Mouse (Mus musculus) MEL (cell line): ENCODE measurements around the gene Rassf9. TPM values are rescaled to one million over a fixed set of nuclear protein-coding genes. Genes with fewer than 3 reads are reported as not detected.

Experiments
- DNase-seq: peaks from one replicate; pipeline ENCODE4 v3.0.0; 2011; ENCODE audit warnings: low read depth, low spot score
- H3K27ac ChIP-seq: 2 replicates; pipeline ENCODE4 v1.5.1; 2012; ENCODE audit warnings: low read depth, mild to moderate bottlenecking, control low read depth, low read length, moderate library complexity; ENCODE audit not compliant: control insufficient read depth
- H3K27me3 ChIP-seq, 2 experiments: fragments of 150-350 bp in 1 of 2; sonication (generic) in 1 of 2; 2 replicates each; pipeline ENCODE4 v1.6.1; 2012; ENCODE audit warnings: low read length in 2 of 2, mild to moderate bottlenecking in 2 of 2, improper control_type of control experiment in 1 of 2, moderate library complexity in 1 of 2; ENCODE audit not compliant: insufficient read depth in 2 of 2, control insufficient read depth in 1 of 2
- H3K36me3 ChIP-seq, 2 experiments: 2 replicates each; pipeline ENCODE4 v1.6.1; 2012 to 2014; ENCODE audit warnings: low read length in 2 of 2, improper control_type of control experiment in 1 of 2, inconsistent platforms in 1 of 2, mild to moderate bottlenecking in 1 of 2; ENCODE audit not compliant: insufficient read depth in 2 of 2, control insufficient read depth in 1 of 2
- H3K4me1 ChIP-seq, 2 experiments: fragments of 150-350 bp in 1 of 2; sonication (generic) in 1 of 2; 2 replicates each; pipeline ENCODE4 v1.6.1; 2012; ENCODE audit warnings: low read length in 2 of 2, improper control_type of control experiment in 1 of 2, mild to moderate bottlenecking in 1 of 2; ENCODE audit not compliant: insufficient read depth in 2 of 2, control insufficient read depth in 1 of 2
- H3K4me3 ChIP-seq, 2 experiments: fragments of 150-350 bp in 1 of 2; sonication (generic) in 1 of 2; 2 replicates each; pipeline ENCODE4 v1.5.1; 2012; ENCODE audit warnings: low read depth in 2 of 2, low read length in 2 of 2, mild to moderate bottlenecking in 2 of 2, moderate library complexity in 2 of 2, control low read depth in 1 of 2, improper control_type of control experiment in 1 of 2; ENCODE audit not compliant: control insufficient read depth in 1 of 2, insufficient read depth in 1 of 2
- H3K79me2 ChIP-seq: 2 replicates; pipeline ENCODE4 v1.6.1; 2012; ENCODE audit warnings: mild to moderate bottlenecking, low read length, moderate library complexity; ENCODE audit not compliant: control insufficient read depth, poor library complexity, insufficient read depth
- H3K9ac ChIP-seq: 2 replicates; pipeline ENCODE4 v1.6.1; 2012; ENCODE audit warnings: low read depth, mild to moderate bottlenecking, control low read depth, low read length, moderate library complexity; ENCODE audit not compliant: control insufficient read depth, poor library complexity, severe bottlenecking
- H3K9me3 ChIP-seq: fragments of 150-350 bp; sonication (generic); replicated peaks from 2 replicates; pipeline ENCODE4 v1.6.1; 2012; ENCODE audit warnings: mild to moderate bottlenecking, low read length, improper control_type of control experiment, moderate library complexity; ENCODE audit not compliant: insufficient read depth
- BHLHE40 ChIP-seq: IDR thresholded peaks from 2 replicates; pipeline ENCODE4 v1.6.1; 2012; ENCODE audit warnings: low read depth, mild to moderate bottlenecking, inconsistent platforms, low read length, improper control_type of control experiment, borderline replicate concordance
- CHD2 ChIP-seq: IDR thresholded peaks from 2 replicates; pipeline ENCODE4 v1.6.1; 2011; ENCODE audit warnings: low read length, improper control_type of control experiment
- CTCF ChIP-seq, 3 experiments: IDR thresholded peaks in 2 of 3; conservative IDR thresholded peaks in 1 of 3; 2 replicates each; pipeline ENCODE4 v1.5.1; 2011 to 2012; ENCODE audit warnings: low read length in 3 of 3, low read depth in 2 of 3, mild to moderate bottlenecking in 2 of 3, improper control_type of control experiment in 1 of 3, inconsistent platforms in 1 of 3, mixed read lengths in 1 of 3, moderate library complexity in 1 of 3; ENCODE audit not compliant: control insufficient read depth in 1 of 3, insufficient read depth in 1 of 3, poor library complexity in 1 of 3, severe bottlenecking in 1 of 3
- ELF1 ChIP-seq: IDR thresholded peaks from 2 replicates; pipeline ENCODE4 v1.6.1; 2014; ENCODE audit warnings: low read depth, mild to moderate bottlenecking, inconsistent platforms, low read length, improper control_type of control experiment, moderate library complexity
- EP300 ChIP-seq, 2 experiments: IDR thresholded peaks; 2 replicates each; pipeline ENCODE4 v1.6.1; 2011; ENCODE audit warnings: improper control_type of control experiment in 2 of 2, low read length in 2 of 2, low read depth in 1 of 2, mild to moderate bottlenecking in 1 of 2
- GABPA ChIP-seq: IDR thresholded peaks from 2 replicates; pipeline ENCODE4 v1.6.1; 2012; ENCODE audit warnings: low read depth, mild to moderate bottlenecking, inconsistent platforms, low read length, improper control_type of control experiment, moderate library complexity
- GATA1 ChIP-seq: IDR thresholded peaks from 2 replicates; pipeline ENCODE4 v1.6.1; 2011; ENCODE audit warnings: low read depth, low read length, improper control_type of control experiment
- HCFC1 ChIP-seq: IDR thresholded peaks from 2 replicates; pipeline ENCODE4 v1.6.1; 2012; ENCODE audit warnings: low read depth, mild to moderate bottlenecking, inconsistent platforms, low read length, improper control_type of control experiment, moderate library complexity
- MAFK ChIP-seq: IDR thresholded peaks from 2 replicates; pipeline ENCODE4 v1.6.1; 2011; ENCODE audit warnings: low read depth, mild to moderate bottlenecking, low read length, improper control_type of control experiment, borderline replicate concordance
- MAX ChIP-seq: IDR thresholded peaks from 2 replicates; pipeline ENCODE4 v1.6.1; 2011; ENCODE audit warnings: low read length, improper control_type of control experiment
- MAZ ChIP-seq: IDR thresholded peaks from 2 replicates; pipeline ENCODE4 v1.6.1; 2012; ENCODE audit warnings: low read depth, mild to moderate bottlenecking, inconsistent platforms, low read length, improper control_type of control experiment
- MXI1 ChIP-seq: IDR thresholded peaks from 2 replicates; pipeline ENCODE4 v1.6.1; 2011; ENCODE audit warnings: mild to moderate bottlenecking, low read depth, low read length, improper control_type of control experiment
- NELFE ChIP-seq: IDR thresholded peaks from 2 replicates; pipeline ENCODE4 v1.6.1; 2011; ENCODE audit warnings: low read depth, low read length, improper control_type of control experiment
- POLR2AphosphoS5 ChIP-seq: IDR thresholded peaks from 2 replicates; pipeline ENCODE4 v1.6.1; 2012; ENCODE audit warnings: low read depth, borderline replicate concordance, mild to moderate bottlenecking, inconsistent platforms, low read length, moderate library complexity, mixed read lengths
- RAD21 ChIP-seq: IDR thresholded peaks from 2 replicates; pipeline ENCODE4 v1.6.1; 2011; ENCODE audit warnings: mild to moderate bottlenecking, low read depth, low read length, improper control_type of control experiment
- SMC3 ChIP-seq: IDR thresholded peaks from 2 replicates; pipeline ENCODE4 v1.6.1; 2011; ENCODE audit warnings: low read depth, low read length, improper control_type of control experiment
- TAL1 ChIP-seq: IDR thresholded peaks from 2 replicates; pipeline ENCODE4 v1.6.1; 2012; ENCODE audit warnings: mild to moderate bottlenecking, inconsistent platforms, low read length, moderate library complexity, mixed read lengths
- TCF12 ChIP-seq: IDR thresholded peaks from 2 replicates; pipeline ENCODE4 v1.6.1; 2014; ENCODE audit warnings: low read depth, mild to moderate bottlenecking, inconsistent platforms, low read length, improper control_type of control experiment, moderate library complexity
- UBTF ChIP-seq: IDR thresholded peaks from 2 replicates; pipeline ENCODE4 v1.6.1; 2012; ENCODE audit warnings: low read depth, mild to moderate bottlenecking, inconsistent platforms, low read length, improper control_type of control experiment, moderate library complexity, borderline replicate concordance; ENCODE audit not compliant: insufficient read depth
- ZMIZ1 ChIP-seq: IDR thresholded peaks from 2 replicates; pipeline ENCODE4 v1.6.1; 2012; ENCODE audit warnings: low read depth, mild to moderate bottlenecking, inconsistent platforms, low read length, improper control_type of control experiment, moderate library complexity
- polyA plus RNA-seq, 2 experiments: library from polyadenylated mRNA; stranded (reverse) in 1 of 2; unstranded in 1 of 2; fragments of >175 nt in 1 of 2; fragments of >200 nt in 1 of 2; gene quantifications; 2 replicates each; pipeline versions ENCODE4 v1.2.1 to v1.2.4; 2012; ENCODE audit warnings: low replicate concordance in 2 of 2, low read depth in 1 of 2; ENCODE audit not compliant: insufficient read length in 2 of 2, insufficient read depth in 1 of 2, missing spikeins in 1 of 2
- total RNA-seq: library from RNA; depleted of rRNA; stranded (reverse); fragments of 300-350 nt; gene quantifications from 2 replicates; pipeline ENCODE4 v1.2.3, GENCODE M21; 2012

The Rassf9 gene
- total and polyA plus RNA-seq, 3 experiments = not detected

- Histone ChIP-seq H3K27me3 (no peaks in the 10 kb centered on the region), H3K36me3 (no peaks in the 10 kb centered on the region), H3K9me3 (no peaks in the 10 kb centered on the region), H3K4me1 (no peaks in the 10 kb centered on the region), H3K9ac (no peak within 1 kb of the TSS), H3K4me3 (no peak within 1 kb of the TSS), H3K79me2 (no peaks in the 10 kb centered on the region), H3K27ac (no peak within 1 kb of the TSS)
- no peak for TF ChIP-seq CHD2
- no peak for DNase-seq
These were observed 21.6 kb upstream of the Rassf9 start, which contains the start of gene Nts for GRCm38 (mm10) chr10:102490386-102490785. TSS of gene Nts (minus strand) at chr10:102490486.

- H3K4me1 ChIP-seq = no peaks in the 10 kb centered on the region
- no peaks in the 10 kb centered on the region for H3K9me3 ChIP-seq
- peak; percentile 15 for DNase-seq
- H3K4me3 ChIP-seq = no peak overlapping the region
- no peak overlapping the region for H3K9ac ChIP-seq
- no peaks in the 10 kb centered on the region for H3K36me3 ChIP-seq
- TF ChIP-seq CTCF (IDR thresholded peaks at IDR 0.05 in 2 of 3, conservative IDR thresholded peaks at IDR 0.05 in 1 of 3; ENCODE audit: control insufficient read depth in 1 of 3, insufficient read depth in 1 of 3, low read depth in 2 of 3, low read length in 3 of 3, poor library complexity in 1 of 3, severe bottlenecking in 1 of 3) (peak; percentile 35 to 56 (median 48)), TCF12 (no peak), TAL1 (no peak), SMC3 (peak; percentile 65), RAD21 (peak; percentile 30)
- no peaks in the 10 kb centered on the region for H3K79me2 ChIP-seq
- no peak overlapping the region for H3K27ac ChIP-seq
- no peaks in the 10 kb centered on the region for H3K27me3 ChIP-seq
These were observed 20.2 kb upstream of the Rassf9 start for GRCm38 (mm10) chr10:102491792-102492191.

GRCm38 (mm10) chr10:102498754-102499153 is 13.3 kb upstream of the Rassf9 start:
- TF ChIP-seq GATA1 (no peak), GABPA (no peak), TCF12 (no peak), ZMIZ1 (no peak), MAX (no peak), MAFK (no peak), EP300 (IDR thresholded peaks at IDR 0.05; ENCODE audit: low read depth in 1 of 2, low read length in 2 of 2) (no peak), NELFE (no peak), POLR2AphosphoS5 (no peak), CTCF (IDR thresholded peaks at IDR 0.05 in 2 of 3, conservative IDR thresholded peaks at IDR 0.05 in 1 of 3; ENCODE audit: control insufficient read depth in 1 of 3, insufficient read depth in 1 of 3, low read depth in 2 of 3, low read length in 3 of 3, poor library complexity in 1 of 3, severe bottlenecking in 1 of 3) (peak in 1 of 3 experiments; percentile 52; a peak in 2 of 6 replicates), ELF1 (no peak), RAD21 (peak; percentile 35), MAZ (no peak), HCFC1 (no peak), UBTF (no peak), MXI1 (no peak), SMC3 (peak; percentile 49), BHLHE40 (no peak), TAL1 (no peak)

More at GRCm38 (mm10) chr10:102498754-102499153, 13.3 kb upstream of the Rassf9 start:
- Histone ChIP-seq H3K4me1 (no peaks in the 10 kb centered on the region), H3K9ac (no peak overlapping the region), H3K79me2 (no peaks in the 10 kb centered on the region), H3K27ac (no peak overlapping the region), H3K27me3 (no peaks in the 10 kb centered on the region), H3K4me3 (no peak overlapping the region), H3K36me3 (no peaks in the 10 kb centered on the region), H3K9me3 (no peaks in the 10 kb centered on the region)
- DNase-seq = peak; percentile 25
